ENCODE assay signal across 8 mouse cellular contexts in genomic region chr1:52008947-52009346, GRCm38 (mm10). TPM values are rescaled to one million over a fixed set of nuclear protein-coding genes. Genes with fewer than 3 reads are reported as not detected.
DNase-seq lines count a peak whose midpoint lies in the region; ATAC-seq and TF ChIP-seq lines count a peak whose summit lies in the region.

No protein-coding gene starts in this region.

- no peaks in the 10 kb centered on the region for H3K4me1 ChIP-seq in heart, adult 2 months (ENCODE audit: control insufficient read depth, insufficient read depth, low read length)

- 12% methylated on average over 12 of the region's 12 CpGs for WGBS in heart, adult 2 months

- TF ChIP-seq EP300 in heart, adult 2 months (IDR thresholded peaks at IDR 0.05; ENCODE audit: insufficient read depth, low read depth, low read length), result no peak

- H3K4me3 ChIP-seq in heart, adult 2 months, result peak overlapping the region; percentile 0; the same call in 1 of the 2 replicates

- no peak overlapping the region for H3K9ac ChIP-seq in heart, adult 2 months (ENCODE audit: low read depth, low read length)

- DNase-seq in heart, adult 2 months, result no peak
- DNase-seq in heart, adult 9 months (ENCODE audit: low spot score in 2 of 2), result no peak
- DNase-seq in ES-CJ7 (ENCODE audit: low read depth, low spot score), result peak; percentile 71
- DNase-seq in left cerebral cortex, postnatal 25 days (ENCODE audit: low spot score in 2 of 2), result no peak
- DNase-seq in layer of hippocampus, adult 18-20 months (ENCODE audit: low spot score in 2 of 2), result no peak
- DNase-seq in ovary, adult 18-20 months (ENCODE audit: low spot score), result no peak

- no peak for TF ChIP-seq POLR2A in heart, adult 2 months (IDR thresholded peaks at IDR 0.05; ENCODE audit: insufficient read depth, low read depth, low read length)

- intact Hi-C loops in heart, adult 2 months (cut with DNase I), result no loop called here
- intact Hi-C loops in left cerebral cortex, postnatal 25 days (cut with DNase I), result no loop called here

- TF ChIP-seq CTCF in heart, adult 2 months (IDR thresholded peaks at IDR 0.05), result no peak

- H3K79me2 ChIP-seq in heart, adult 2 months (replicated peaks; ENCODE audit: control insufficient read depth, insufficient read depth, low read length), result no peaks in the 10 kb centered on the region

- H3K27ac ChIP-seq in heart, adult 2 months, result no peak overlapping the region

- ATAC-seq in hematopoietic stem cell, adult 5-6 weeks (replicated peaks in 1 of 2; ENCODE audit: insufficient read depth in 1 of 2, low FRiP score in 2 of 2, low TSS enrichment in 1 of 2, low read depth in 1 of 2, poor library complexity in 2 of 2, severe bottlenecking in 2 of 2), result peak; percentile 28 to 30
- peak; percentile 7; the same call in 1 of the 2 replicates for ATAC-seq in megakaryocyte progenitor cell, adult 5-6 weeks (replicated peaks; ENCODE audit: poor library complexity)

- H3K27me3 ChIP-seq in heart, adult 2 months (ENCODE audit: control insufficient read depth, insufficient read depth, low read length), result no peaks in the 10 kb centered on the region

- H3K36me3 ChIP-seq in heart, adult 2 months (ENCODE audit: control insufficient read depth, insufficient read depth, low read length), result no peaks in the 10 kb centered on the region

RNA-seq across cellular contexts. Expression of gene Stat4, which starts 22.0 kb away (rescaled TPM):
- under 1 TPM; 0.45 to 0.68 TPM for total RNA-seq in heart, adult 2 months (2021)
- 0.23 and 0.51 TPM in 2 replicates for polyA plus RNA-seq in heart, adult 2 months (2012; rRNA removed)
- total RNA-seq in hematopoietic stem cell, adult 5-6 weeks (2017), result 84.6 and 99.7 TPM in 2 replicates
- total RNA-seq in megakaryocyte progenitor cell, adult 5-6 weeks (2015), result 36.2 and 42.3 TPM in 2 replicates
- total RNA-seq in megakaryocyte progenitor cell, adult 5-6 weeks (2017), result 22.0 and 25.5 TPM in 2 replicates
- total RNA-seq in left cerebral cortex, postnatal 25 days (2021), result 1 to 10 TPM; 4.3 to 4.9 TPM
- under 1 TPM; 0.46 to 0.97 TPM for total RNA-seq in layer of hippocampus, adult 18-20 months (2021)
